Mouse (Mus musculus) gastrocnemius, adult 2 months (tissue): ENCODE measurements around the gene Mgst3. TPM values are rescaled to one million over a fixed set of nuclear protein-coding genes. Genes with fewer than 3 reads are reported as not detected.

ENCODE experiments used
- DNase-seq: peaks from one replicate; pipeline ENCODE4 v3.0.0; 2022
- H3K27ac ChIP-seq: fragments of 200-600 bp; 2 replicates; pipeline ENCODE4 v1.8.1; 2022; ENCODE audit warnings: mild to moderate bottlenecking
- H3K4me3 ChIP-seq: fragments of 200-600 bp; 2 replicates; pipeline ENCODE4 v1.8.1; 2022; ENCODE audit warnings: mild to moderate bottlenecking, moderate library complexity
- CTCF ChIP-seq: fragments of 200-600 bp; IDR thresholded peaks from 2 replicates; pipeline ENCODE4 v1.8.1; 2022; ENCODE audit warnings: antibody characterized with exemption, mild to moderate bottlenecking, moderate library complexity
- intact Hi-C: fragments of 180-260 bp; cut with DNase I; formaldehyde crosslinking; loops from one replicate; pipeline ENCODE4 v1.15.1; 2025
- total RNA-seq, 2 experiments: library from RNA; stranded (reverse); gene quantifications; 2 replicates each; pipeline ENCODE4 v1.2.3; 2021

Gene Mgst3
- total RNA-seq, 2 experiments from 2014 or later, result 147 to 151 TPM

DNA sequence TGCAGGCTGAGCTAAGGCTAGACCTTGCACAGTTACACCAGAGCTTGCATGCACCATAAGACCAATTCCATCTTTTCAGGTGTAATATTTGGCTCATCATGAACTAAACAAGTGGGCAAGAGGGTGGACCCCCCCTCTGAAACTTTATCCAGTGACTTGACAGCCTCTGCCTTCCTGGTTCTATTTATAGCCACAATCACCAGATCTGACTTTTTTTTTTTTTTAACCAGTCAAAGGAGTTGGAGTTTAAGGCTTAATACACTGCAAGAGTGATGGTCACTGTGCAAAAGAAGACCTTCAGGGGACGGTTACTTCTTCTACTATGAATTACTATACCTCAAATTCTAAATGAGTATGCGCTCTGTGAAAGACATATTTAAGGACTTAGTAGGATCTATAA, 8.4 kb downstream of the Mgst3 start:
- no peak for DNase-seq
- Histone ChIP-seq H3K4me3 (no peak overlapping the region), H3K27ac (peak overlapping the region; percentile 74)
- intact Hi-C loops, result no loop called here
- no peak for TF ChIP-seq CTCF

DNA sequence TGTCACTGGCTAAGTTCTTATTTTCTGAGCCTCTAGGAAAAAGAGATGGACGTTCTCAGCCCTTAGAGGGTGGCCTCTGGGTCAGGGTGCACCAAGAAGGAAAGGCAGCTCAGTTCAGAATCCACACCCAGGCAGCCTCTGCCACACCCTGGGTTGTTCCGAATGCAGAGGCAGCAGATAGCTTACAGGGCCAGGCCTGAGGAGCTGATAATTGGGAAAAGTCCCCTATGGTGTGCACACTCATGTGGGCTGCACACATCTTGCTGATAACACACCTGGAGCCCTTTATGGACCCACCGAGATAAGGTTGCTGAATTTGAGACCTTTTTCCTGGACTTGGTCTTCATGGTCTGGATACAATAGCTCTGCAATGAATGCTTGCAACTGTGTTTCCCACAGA, 9.5 kb downstream of the Mgst3 start:
- H3K4me3 ChIP-seq, result no peak overlapping the region
- intact Hi-C loops, result no loop called here
- DNase-seq, result no peak
- TF ChIP-seq CTCF, result no peak
- peak overlapping the region; percentile 74; the same call in 1 of the 2 replicates for H3K27ac ChIP-seq

DNA sequence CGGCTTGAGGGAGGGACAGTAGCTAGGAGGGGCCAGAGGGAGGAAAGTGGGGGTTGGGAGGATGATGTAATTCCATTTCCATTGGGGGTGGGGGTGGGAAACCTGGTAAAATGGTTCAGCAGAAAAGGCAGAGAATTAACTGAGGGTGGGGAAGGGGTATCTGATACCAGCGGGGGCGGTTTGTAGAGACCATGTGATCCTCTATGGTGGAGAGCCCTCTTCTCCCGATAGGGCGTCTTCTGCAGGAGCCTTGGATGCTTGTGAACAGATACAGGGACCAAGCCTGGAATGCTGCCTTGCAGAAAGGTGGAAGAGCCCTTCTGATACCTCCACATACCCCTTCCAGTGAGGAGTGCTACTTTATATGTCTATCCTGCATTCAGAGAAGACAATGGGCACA, 10.5 kb downstream of the Mgst3 start:
- intact Hi-C loops, result no loop called here
- no peak overlapping the region for H3K27ac ChIP-seq
- TF ChIP-seq CTCF, result no peak

DNA sequence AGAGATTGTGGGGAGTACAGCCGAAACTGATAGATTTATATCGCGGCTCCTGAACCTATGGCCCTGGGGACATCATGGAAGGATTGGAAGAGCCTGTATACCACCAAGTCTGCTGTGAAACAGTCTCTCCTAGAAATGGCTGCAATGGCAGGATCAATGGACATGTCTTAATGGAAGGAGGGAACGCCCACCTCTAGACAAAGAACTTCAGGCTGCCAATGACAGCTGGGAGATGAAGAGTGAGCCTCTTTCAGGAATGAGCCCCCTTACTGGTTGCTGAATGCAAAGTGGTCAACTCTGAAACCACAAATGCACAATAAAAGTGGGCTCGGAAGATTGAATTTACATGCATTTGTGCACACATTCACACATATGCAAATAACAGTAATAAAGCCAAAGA, 10.9 kb downstream of the Mgst3 start:
- no peak overlapping the region for H3K27ac ChIP-seq
- DNase-seq, result no peak
- no peak overlapping the region for H3K4me3 ChIP-seq
- intact Hi-C loops, result no loop called here
- no peak for TF ChIP-seq CTCF

More for the DNA sequence above, 10.5 kb downstream of the Mgst3 start:
- no peak for DNase-seq
- H3K4me3 ChIP-seq, result no peak overlapping the region

DNA sequence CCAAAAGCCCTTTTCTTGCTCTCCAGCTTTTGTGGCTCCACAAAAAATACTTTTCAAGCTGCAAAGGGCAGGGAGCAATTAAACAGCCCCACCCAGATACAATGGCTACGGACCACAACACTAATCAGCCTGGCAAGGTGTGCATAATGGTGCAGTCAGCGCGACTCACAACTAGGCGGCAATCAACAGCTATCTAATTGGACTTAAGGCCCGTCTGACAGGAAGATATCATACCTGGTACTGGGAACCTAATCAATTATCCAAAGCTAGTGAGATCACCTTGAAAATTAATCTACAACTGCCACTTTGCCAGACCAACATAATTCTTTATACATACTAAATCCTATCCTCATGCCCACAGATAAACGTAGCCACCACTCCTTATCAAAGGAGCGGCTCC, 11.3 kb downstream of the Mgst3 start:
- H3K4me3 ChIP-seq, result no peak overlapping the region
- no peak for TF ChIP-seq CTCF
- no peak overlapping the region; the same call in 1 of the 2 replicates for H3K27ac ChIP-seq
- intact Hi-C loops, result no loop called here
- no peak for DNase-seq

DNA sequence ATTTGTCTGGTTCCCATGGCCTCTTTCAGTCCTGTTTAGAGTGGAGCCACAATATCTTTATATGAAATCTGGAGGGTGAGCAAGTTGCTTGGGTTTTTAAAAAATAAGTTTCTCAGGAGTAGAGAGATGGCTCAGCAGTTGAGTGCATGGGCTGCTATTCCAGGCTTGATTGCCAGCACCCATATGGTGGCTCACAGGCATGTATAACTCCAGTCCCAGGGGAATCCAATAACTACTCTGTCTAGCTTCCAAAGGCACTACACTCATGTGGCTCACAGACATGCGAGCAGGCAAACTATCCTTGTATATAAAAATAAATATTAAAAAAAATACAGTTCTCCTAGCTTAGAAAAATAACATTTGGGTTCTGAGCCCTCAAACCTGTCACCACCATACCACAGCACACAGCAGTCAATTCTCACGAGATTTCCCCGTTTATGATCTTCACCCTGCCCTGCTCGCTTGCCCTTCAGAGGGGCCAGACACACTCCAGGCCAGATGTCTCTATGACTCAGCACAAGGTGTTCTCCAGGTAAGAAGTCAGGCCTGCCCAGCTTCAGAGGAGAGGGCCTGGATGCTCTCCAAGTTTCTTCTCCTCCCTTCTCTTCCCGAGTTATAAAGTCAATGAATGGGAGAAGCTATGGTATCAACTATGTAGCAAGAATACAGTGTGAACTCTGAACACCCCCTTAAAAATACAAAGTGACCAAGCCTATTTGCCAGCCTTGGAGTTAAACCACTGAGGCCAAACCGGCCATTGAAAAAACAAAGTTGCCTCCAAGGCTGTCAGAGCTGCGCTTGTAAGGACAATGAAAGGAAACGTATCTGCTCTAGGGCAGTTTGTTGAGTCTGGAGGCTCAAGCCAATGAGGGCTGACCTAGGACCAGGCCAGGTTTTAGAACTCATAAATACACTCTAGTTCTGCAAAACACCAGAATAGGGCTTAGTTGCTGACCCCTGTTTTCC, 12.3 kb downstream of the Mgst3 start:
- peak overlapping the region; percentile 17; the same call in 1 of the 2 replicates for H3K27ac ChIP-seq
- intact Hi-C loops, result no loop called here
- DNase-seq, result no peak
- no peak for TF ChIP-seq CTCF
- no peak overlapping the region for H3K4me3 ChIP-seq

DNA sequence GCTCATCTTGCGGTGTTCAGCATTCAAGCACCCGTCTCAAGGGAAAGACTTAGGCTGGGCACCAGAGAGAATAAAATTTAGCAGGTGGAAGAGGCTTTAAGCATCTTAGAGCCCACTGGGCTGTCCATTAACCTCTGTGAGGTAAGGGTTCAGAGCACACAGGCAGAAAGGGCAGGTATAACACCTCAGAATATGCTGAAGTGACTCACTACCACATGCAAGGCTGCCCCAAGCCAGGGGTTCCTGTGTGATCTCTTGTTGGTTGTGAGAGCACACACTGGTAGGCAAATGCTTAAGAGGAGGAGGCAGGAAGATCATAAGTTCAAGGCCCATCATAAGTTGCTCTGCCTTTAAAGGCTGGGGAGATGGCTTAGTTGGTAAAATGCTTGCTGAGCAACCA, 13.4 kb downstream of the Mgst3 start:
- Histone ChIP-seq H3K27ac (peak overlapping the region; percentile 13; the same call in 1 of the 2 replicates), H3K4me3 (no peak overlapping the region)
- intact Hi-C loops, result no loop called here
- no peak for DNase-seq
- no peak for TF ChIP-seq CTCF

DNA sequence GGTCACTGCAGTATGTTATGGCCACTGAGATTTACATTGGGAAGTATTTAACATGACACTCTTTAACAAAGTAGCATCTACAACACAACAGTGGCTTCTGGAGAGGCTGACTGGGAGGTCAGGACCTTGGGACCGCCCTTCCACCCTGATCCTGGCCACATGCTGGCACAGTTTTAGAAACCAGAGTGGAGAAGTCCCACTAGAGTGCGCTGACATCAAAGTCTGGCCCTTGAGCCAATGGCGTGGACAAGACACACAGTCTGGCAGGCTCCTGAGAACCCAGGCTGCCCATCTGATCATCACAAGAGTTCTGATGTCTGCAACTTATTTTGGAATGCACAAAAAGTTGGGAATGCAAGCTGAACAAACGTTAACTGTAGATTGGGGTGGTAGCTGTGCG, 13.9 kb downstream of the Mgst3 start:
- intact Hi-C loops, result no loop called here
- Histone ChIP-seq H3K4me3 (no peak overlapping the region), H3K27ac (no peak overlapping the region)
- peak; percentile 57 for DNase-seq
- no peak; the same call in 1 of the 2 replicates for TF ChIP-seq CTCF

DNA sequence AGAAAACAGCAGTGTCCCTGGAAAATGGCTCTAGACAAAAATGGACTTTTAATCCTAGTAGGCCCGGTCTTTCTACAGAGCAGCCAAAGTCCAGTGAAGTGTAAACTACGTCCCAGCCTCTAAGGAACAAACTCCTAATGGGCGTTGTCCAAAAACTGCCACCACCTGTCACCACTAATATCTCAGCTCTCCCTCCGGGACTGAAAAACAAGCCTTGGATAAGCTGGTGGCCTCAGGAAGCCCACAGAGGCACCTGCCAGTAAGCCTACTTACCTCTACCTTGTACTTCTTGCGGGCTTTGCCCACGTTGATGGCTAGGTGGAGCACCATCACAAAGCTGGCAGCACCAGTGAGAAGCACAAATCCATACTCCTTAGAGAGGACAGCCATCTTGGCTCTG, 15.6 kb downstream of the Mgst3 start:
- intact Hi-C loops, result no loop called here
- H3K4me3 ChIP-seq, result no peak overlapping the region
- H3K27ac ChIP-seq, result peak overlapping the region; percentile 83
- DNase-seq, result peak; percentile 49
- no peak for TF ChIP-seq CTCF

DNA sequence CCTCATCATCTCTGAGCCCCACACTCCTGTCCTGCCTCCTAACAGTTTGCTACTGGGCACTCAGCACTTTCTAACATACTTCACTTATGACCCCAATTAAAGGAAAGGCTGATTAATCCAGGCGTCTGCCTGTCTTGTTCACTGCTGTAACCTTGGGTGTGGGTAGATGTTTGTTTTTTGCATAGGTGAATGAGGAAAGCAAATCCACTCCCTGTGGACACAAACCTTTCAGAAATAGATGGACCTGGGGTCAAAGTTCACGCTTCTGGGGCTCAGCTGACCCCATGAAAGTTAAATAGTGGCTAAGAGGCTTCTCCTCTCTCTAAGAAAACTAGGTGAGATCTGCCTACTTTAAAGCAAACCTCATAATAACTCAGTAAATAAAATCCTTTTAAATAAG, 18.7 kb downstream of the Mgst3 start:
- Histone ChIP-seq H3K27ac (no peak overlapping the region), H3K4me3 (no peak overlapping the region)
- DNase-seq, result no peak
- intact Hi-C loops, result no loop called here
- no peak for TF ChIP-seq CTCF

DNA sequence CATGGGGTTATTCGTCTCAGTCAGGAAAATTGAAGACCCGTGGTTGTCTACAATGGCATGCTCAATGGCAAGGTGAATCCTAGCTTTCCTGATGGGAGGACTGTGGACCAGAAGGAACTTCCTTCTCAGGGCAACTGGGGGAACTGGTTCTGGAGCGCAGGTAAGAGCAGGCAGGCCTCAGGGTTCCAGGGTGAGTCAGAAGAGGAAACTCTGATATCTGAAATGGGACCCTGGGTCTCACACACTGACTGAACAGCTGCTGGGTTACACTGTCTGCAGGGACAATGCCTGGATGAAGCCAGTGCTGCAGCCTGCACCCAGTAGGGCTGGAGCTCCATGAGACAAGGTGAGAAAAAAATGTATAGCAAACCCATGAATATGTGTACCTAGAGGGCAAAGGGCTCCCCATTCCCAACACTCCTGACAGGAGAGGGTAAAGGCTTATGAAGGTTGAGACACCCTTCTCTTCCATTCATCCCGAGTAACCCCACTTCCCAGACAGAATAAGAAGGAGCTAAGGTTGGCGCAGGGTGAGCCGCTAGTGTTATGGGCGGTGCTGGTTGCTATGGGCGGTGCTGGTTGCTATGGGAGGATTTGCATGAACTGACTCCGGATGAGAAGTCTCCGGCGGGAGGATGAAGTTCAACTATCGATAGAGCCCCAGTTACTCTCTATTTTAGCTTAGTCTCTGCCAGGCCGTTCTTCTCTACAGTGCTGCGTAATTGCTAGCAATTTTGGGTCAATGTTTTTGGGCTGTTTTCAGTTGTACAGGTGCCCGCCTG, 19.4 kb downstream of the Mgst3 start:
- DNase-seq, result no peak
- intact Hi-C loops, result no loop called here

DNA sequence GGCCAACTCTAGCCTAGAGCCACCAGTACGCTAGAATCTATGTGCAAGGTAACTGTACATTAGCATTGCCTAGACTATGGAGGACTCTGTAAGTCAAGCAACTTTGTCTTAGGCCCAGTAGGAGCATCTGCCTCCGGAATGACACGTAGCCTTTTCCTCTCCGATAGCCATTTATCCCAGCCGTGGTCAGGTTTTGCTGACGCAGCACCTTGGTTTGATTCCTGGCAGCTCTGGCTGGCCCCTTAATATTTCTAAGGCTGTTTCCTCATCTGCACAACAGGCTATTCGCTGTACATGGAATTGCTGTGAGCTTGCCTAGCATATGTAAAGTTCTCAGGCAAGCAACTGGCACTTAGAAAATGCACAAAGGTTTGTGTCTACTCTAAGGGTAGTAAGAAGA, 20.9 kb downstream of the Mgst3 start:
- DNase-seq, result no peak
- intact Hi-C loops, result no loop called here
- no peak overlapping the region for H3K4me3 ChIP-seq
- TF ChIP-seq CTCF, result no peak
- no peak overlapping the region for H3K27ac ChIP-seq

More for the DNA sequence above, 19.4 kb downstream of the Mgst3 start:
- H3K4me3 ChIP-seq, result no peak overlapping the region
- H3K27ac ChIP-seq, result no peak overlapping the region
- no peak for TF ChIP-seq CTCF

DNA sequence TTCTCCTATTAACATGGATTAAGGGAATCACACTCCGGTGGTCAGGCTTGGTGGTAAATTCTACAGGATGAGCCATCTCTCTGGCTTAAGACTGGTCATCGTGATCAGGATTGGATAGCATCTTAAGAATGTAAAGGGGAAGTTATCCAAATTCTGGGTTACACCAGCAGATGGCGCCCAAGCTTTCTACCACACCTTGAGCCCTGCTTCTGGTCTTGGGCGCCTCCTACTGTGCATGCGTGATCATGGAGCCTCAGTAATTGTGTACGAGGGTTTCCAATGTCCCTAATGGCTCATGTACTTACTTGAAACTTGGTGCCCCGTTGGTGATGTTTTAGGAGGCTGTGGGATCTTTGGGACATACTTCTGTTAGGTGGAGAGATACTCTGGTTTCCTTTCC, 23.7 kb downstream of the Mgst3 start:
- intact Hi-C loops, result loop anchor here (1.0 kb wide), 1 partner anchor 23 kb away; the partner anchor contains the start of gene Mgst3

More for the DNA sequence above, 23.7 kb downstream of the Mgst3 start:
- H3K4me3 ChIP-seq, result no peak overlapping the region
- DNase-seq, result peak; percentile 90
- H3K27ac ChIP-seq, result peak overlapping the region; percentile 46
- peak; percentile 97 for TF ChIP-seq CTCF
